8 mouse cellular contexts compared by ENCODE assay signal in genomic region chr9:64020171-64020605, GRCm38 (mm10). TPM values are rescaled to one million over a fixed set of nuclear protein-coding genes. Genes with fewer than 3 reads are reported as not detected.
A peak's percentile ranks its signal among the peaks of the same experiment; 100 is the strongest.
DNase-seq lines count a peak whose midpoint lies in the region; ATAC-seq and TF ChIP-seq lines count a peak whose summit lies in the region.

No protein-coding gene starts in this region.

- peak; percentile 26 to 76 for DNase-seq in spleen, postnatal 4 days (ENCODE audit: low spot score in 2 of 2)
- no peak for DNase-seq in spleen, postnatal 36 days (ENCODE audit: low spot score in 2 of 2)
- peak; percentile 44 for DNase-seq in embryo, embryonic 9.5 days (ENCODE audit: extremely low spot score)
- no peak for DNase-seq in liver, adult 2 months (ENCODE audit: extremely low read depth, low read depth, low spot score)
- no peak for DNase-seq in layer of hippocampus, postnatal 25 days (ENCODE audit: extremely low spot score in 1 of 2, low spot score in 1 of 2)

- WGBS in heart, embryonic 16.5 days, result under 1% methylated on average over 50 of the region's 50 CpGs
- WGBS in liver, adult 2 months, result under 1% methylated on average over 50 of the region's 50 CpGs
- WGBS in neural tube, embryonic 12.5 days, result 0% methylated on average over 47 of the region's 50 CpGs

- peaks cover 2% of the 10 kb centered on the region; the same call in 1 of the 2 replicates for H3K36me3 ChIP-seq in heart, embryonic 16.5 days (ENCODE audit: control insufficient read depth, insufficient read depth)
- H3K36me3 ChIP-seq in liver, adult 2 months (ENCODE audit: control insufficient read depth, insufficient read depth, low read length), result no peaks in the 10 kb centered on the region
- no peaks in the 10 kb centered on the region for H3K36me3 ChIP-seq in neural tube, embryonic 12.5 days

- peaks cover 40% of the 10 kb centered on the region for H3K4me1 ChIP-seq in heart, embryonic 16.5 days (ENCODE audit: control insufficient read depth, insufficient read depth, low read length)
- peaks cover 2% of the 10 kb centered on the region; the same call in 1 of the 2 replicates for H3K4me1 ChIP-seq in liver, adult 2 months (ENCODE audit: control insufficient read depth, insufficient read depth, low read length)
- H3K4me1 ChIP-seq in neural tube, embryonic 12.5 days, result peaks cover 62% of the 10 kb centered on the region

- H3K9me3 ChIP-seq in heart, embryonic 16.5 days (replicated peaks; ENCODE audit: control insufficient read depth, low read length), result no peaks in the 10 kb centered on the region
- H3K9me3 ChIP-seq in neural tube, embryonic 12.5 days, result no peaks in the 10 kb centered on the region

- peak overlapping the region; percentile 99 for H3K4me2 ChIP-seq in heart, embryonic 16.5 days (ENCODE audit: low read depth, low read length)
- H3K4me2 ChIP-seq in neural tube, embryonic 12.5 days (replicated peaks), result peak overlapping the region; percentile 95

- H3K27me3 ChIP-seq in heart, embryonic 16.5 days (ENCODE audit: control insufficient read depth, insufficient read depth, low read length), result no peaks in the 10 kb centered on the region
- no peaks in the 10 kb centered on the region for H3K27me3 ChIP-seq in liver, adult 2 months (ENCODE audit: control insufficient read depth, insufficient read depth, low read length)
- H3K27me3 ChIP-seq in neural tube, embryonic 12.5 days (replicated peaks), result peaks cover 8% of the 10 kb centered on the region; the same call in 1 of the 2 replicates

- ATAC-seq in heart, embryonic 16.5 days (replicated peaks; ENCODE audit: extremely low read depth, insufficient read depth, low FRiP score), result no peak
- no peak for ATAC-seq in neural tube, embryonic 12.5 days (ENCODE audit: low FRiP score, low read depth)
- no peak for ATAC-seq in frontal cortex, adult (ENCODE audit: low TSS enrichment)

- peak overlapping the region; percentile 98 for H3K9ac ChIP-seq in heart, embryonic 16.5 days (ENCODE audit: low read length)
- H3K9ac ChIP-seq in liver, adult 2 months (ENCODE audit: low read depth, low read length), result peak overlapping the region; percentile 82
- H3K9ac ChIP-seq in neural tube, embryonic 12.5 days, result peak overlapping the region; percentile 92

- peaks cover 15% of the 10 kb centered on the region; the same call in 1 of the 2 replicates for H3K79me2 ChIP-seq in liver, adult 2 months (ENCODE audit: control insufficient read depth, insufficient read depth, low read length)

- no peak for TF ChIP-seq CTCF in liver, adult 2 months (IDR thresholded peaks at IDR 0.05; ENCODE audit: low read depth, low read length)

- peak overlapping the region; percentile 99 for H3K27ac ChIP-seq in heart, embryonic 16.5 days (ENCODE audit: low read length)
- peak overlapping the region; percentile 66 for H3K27ac ChIP-seq in liver, adult 2 months (replicated peaks; ENCODE audit: insufficient read depth, low read depth, low read length)
- 0 out of 2 replicates have a peak overlapping the region, but pooled peaks have one; percentile 32 for H3K27ac ChIP-seq in neural tube, embryonic 12.5 days

- TF ChIP-seq POLR2A in liver, adult 2 months (IDR thresholded peaks at IDR 0.05; ENCODE audit: extremely low read depth, insufficient read depth, low read length), result no peak

- H3K4me3 ChIP-seq in heart, embryonic 16.5 days (ENCODE audit: low read length), result peak overlapping the region; percentile 75
- H3K4me3 ChIP-seq in liver, adult 2 months (ENCODE audit: insufficient read depth, low read depth, low read length), result peak overlapping the region; percentile 71
- H3K4me3 ChIP-seq in neural tube, embryonic 12.5 days, result peak overlapping the region; percentile 70

RNA-seq across cellular contexts. Expression of gene Smad6, which starts 1.7 kb away (rescaled TPM):
- polyA plus RNA-seq in heart, embryonic 16.5 days (2015; fragmentation: Nextera tagmentation; extraction: Ambion mirVana), result 12.8 and 13.7 TPM in 2 replicates
- 4.1 and 6.0 TPM in 2 replicates for total RNA-seq in liver, adult 2 months (2014; rRNA removed)
- 11.4 and 12.6 TPM in 2 replicates for polyA plus RNA-seq in liver, adult 2 months (2012; rRNA removed)
- 11.0 and 11.1 TPM in 2 replicates for polyA plus RNA-seq in neural tube, embryonic 12.5 days (2016; fragmentation: Nextera tagmentation; extraction: Ambion mirVana)
- 1 to 10 TPM; 1.8 to 2.2 TPM for total RNA-seq in layer of hippocampus, postnatal 25 days (2021)

Comparison
In these comparisons a context has a peak if more than half of its experiments do, and no peak if none do; other contexts are left out.
1. DNase-seq: peak in spleen, postnatal 4 days (2 of 2) and embryo, embryonic 9.5 days (single experiment); none in spleen, postnatal 36 days (0 of 2), liver, adult 2 months (single experiment) and layer of hippocampus, postnatal 25 days (0 of 2).
2. H3K27ac ChIP-seq: peak in every context shown above with its lines; median percentile 99 in heart, embryonic 16.5 days; 66 in liver, adult 2 months; 32 in neural tube, embryonic 12.5 days.
3. Peak in every context shown above with its lines, with median percentiles within 50 percentile points of each other: H3K4me3 ChIP-seq and H3K9ac ChIP-seq.